Mouse (Mus musculus) bone marrow, adult 2 months (tissue): ENCODE measurements around the gene Rnasek.

ENCODE experiments used
- CTCF ChIP-seq: fragments of 200-500 bp; IDR thresholded peaks from 2 replicates; pipeline ENCODE4 v1.5.1; 2011; ENCODE audit warnings: low read length, control low read depth; ENCODE audit not compliant: control insufficient read depth, insufficient read depth
- POLR2A ChIP-seq: fragments of 200-500 bp; IDR thresholded peaks from 2 replicates; pipeline ENCODE4 v1.6.1; 2011; ENCODE audit warnings: low read depth, mild to moderate bottlenecking, control low read depth, low read length, borderline replicate concordance; ENCODE audit not compliant: control insufficient read depth

DNA sequence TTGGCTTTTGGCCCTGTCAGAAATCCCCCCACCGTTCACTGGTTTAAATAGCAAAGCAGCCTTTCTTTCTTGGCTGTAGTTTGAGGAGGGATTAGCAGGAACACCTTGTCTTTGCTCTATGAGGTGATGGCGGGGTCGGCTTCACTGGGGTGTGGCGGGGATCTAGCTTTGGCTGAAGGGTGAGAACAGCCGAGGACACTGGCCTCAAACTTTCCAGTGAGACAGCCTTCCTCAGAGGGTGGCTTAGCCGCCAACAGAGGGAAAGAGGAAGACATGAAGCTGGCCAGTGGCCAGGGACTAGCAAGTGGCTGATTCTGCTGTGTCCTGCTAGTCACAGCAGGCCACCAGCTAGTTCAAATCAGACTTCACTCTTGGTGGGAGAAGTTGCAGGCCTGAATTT is 49.6 kb upstream of the Rnasek start:
- TF ChIP-seq CTCF (no peak), POLR2A (no peak)
